Mouse (Mus musculus) small intestine, adult 2 months (tissue): ENCODE measurements around the gene Foxp1. TPM values are rescaled to one million over a fixed set of nuclear protein-coding genes. Genes with fewer than 3 reads are reported as not detected.
A peak's percentile ranks its signal among the peaks of the same experiment; 100 is the strongest.

Source experiments
- H3K27ac ChIP-seq: fragments of 200-500 bp; 2 replicates; pipeline ENCODE4 v1.5.1; 2012; ENCODE audit warnings: low read depth, low read length, control low read depth, inconsistent platforms; ENCODE audit not compliant: insufficient read depth
- H3K27me3 ChIP-seq: fragments of 200-500 bp; 2 replicates; pipeline ENCODE4 v1.6.1; 2012; ENCODE audit warnings: mild to moderate bottlenecking, moderate library complexity, low read length, inconsistent platforms; ENCODE audit not compliant: control insufficient read depth, insufficient read depth
- H3K36me3 ChIP-seq: fragments of 200-500 bp; 2 replicates; pipeline ENCODE4 v1.6.1; 2012; ENCODE audit warnings: mild to moderate bottlenecking, low read length, control low read depth, inconsistent platforms; ENCODE audit not compliant: control insufficient read depth, insufficient read depth
- H3K4me1 ChIP-seq: fragments of 200-500 bp; 2 replicates; pipeline ENCODE4 v1.6.1; 2012; ENCODE audit warnings: low read length, inconsistent platforms, mixed read lengths; ENCODE audit not compliant: control insufficient read depth, insufficient read depth, insufficient read length
- H3K4me3 ChIP-seq: fragments of 200-500 bp; 2 replicates; pipeline ENCODE4 v1.5.1; 2012; ENCODE audit warnings: low read depth, mild to moderate bottlenecking, control low read depth, inconsistent platforms, low read length, moderate library complexity
- CTCF ChIP-seq: fragments of 200-500 bp; IDR thresholded peaks from 2 replicates; pipeline ENCODE4 v1.5.1; 2012; ENCODE audit warnings: low read depth, mild to moderate bottlenecking, control low read depth, inconsistent platforms, low read length, moderate library complexity, mixed read lengths; ENCODE audit not compliant: insufficient replicate concordance, insufficient read length; ENCODE audit errors: extremely low read depth
- POLR2A ChIP-seq: fragments of 200-500 bp; IDR thresholded peaks from 2 replicates; pipeline ENCODE4 v1.6.1; 2012; ENCODE audit warnings: low read depth, mild to moderate bottlenecking, control low read depth, inconsistent platforms, low read length, moderate library complexity
- WGBS: fragments of 180-500 bp; shearing (Covaris S2); methylation state at CpG from one replicate; pipeline ENCODE4 v1.1.7; 2018; 5-methylcytosine and 5-hydroxymethylcytosine counted together
- polyA plus RNA-seq: library from polyadenylated mRNA; depleted of rRNA; stranded (reverse); fragments of >200 nt; gene quantifications from 2 replicates; pipeline ENCODE4 v1.2.3, GENCODE M21; 2012

Gene Foxp1
- polyA plus RNA-seq, 1 experiment, result 52.2 TPM

DNA sequence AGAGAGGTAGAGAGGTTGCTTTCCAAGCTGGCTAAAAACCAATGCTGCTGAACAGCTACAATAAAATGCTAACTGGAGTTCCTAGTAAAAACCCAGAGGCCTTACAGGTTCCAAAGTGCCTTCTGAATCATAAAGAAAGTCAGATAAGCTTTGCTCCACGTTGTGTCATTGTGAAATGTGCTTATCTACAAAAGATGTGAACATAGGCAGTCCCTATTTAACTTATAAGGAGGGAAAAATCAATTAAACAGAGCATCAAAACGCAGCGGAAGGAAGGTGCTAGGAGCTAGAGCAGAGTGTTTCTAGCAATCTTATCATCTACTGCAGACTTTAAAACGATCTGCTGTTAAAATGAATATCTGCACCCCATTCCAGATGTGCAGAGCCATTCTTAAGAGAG lies 416.5 kb downstream of the Foxp1 start:
- peaks cover 35% of the 10 kb centered on the region for H3K4me1 ChIP-seq
- peak overlapping the region; percentile 60 for H3K27ac ChIP-seq
- 25% methylated on average over 4 of the region's 4 CpGs for WGBS
- H3K27me3 ChIP-seq, result no peaks in the 10 kb centered on the region
- no peak overlapping the region for H3K4me3 ChIP-seq
- H3K36me3 ChIP-seq, result no peaks in the 10 kb centered on the region
- TF ChIP-seq POLR2A (no peak), CTCF (no peak)

DNA sequence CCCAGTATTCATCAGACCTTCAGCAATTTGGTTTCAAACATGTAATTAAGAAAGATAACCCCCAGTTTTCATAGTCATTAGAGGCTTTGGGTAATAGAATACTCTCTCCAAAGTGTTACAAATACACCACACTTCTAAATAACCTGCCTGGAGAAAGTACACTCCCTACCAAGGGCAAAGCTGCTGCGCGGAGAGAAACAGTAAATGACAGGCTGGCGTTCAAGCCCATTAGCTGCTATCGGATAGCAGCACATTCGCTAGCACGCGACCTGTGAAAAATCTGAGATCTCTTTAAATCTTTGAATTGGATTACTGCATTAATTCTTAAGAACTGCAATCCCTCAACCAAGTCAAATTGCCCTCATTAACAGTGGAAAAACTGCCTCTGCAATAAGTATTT lies 418.1 kb downstream of the Foxp1 start:
- 83% methylated on average over 7 of the region's 7 CpGs for WGBS
- no peak overlapping the region for H3K4me3 ChIP-seq
- H3K27ac ChIP-seq, result no peak overlapping the region
- H3K36me3 ChIP-seq, result no peaks in the 10 kb centered on the region
- TF ChIP-seq POLR2A, result no peak
- TF ChIP-seq CTCF, result no peak
- no peaks in the 10 kb centered on the region for H3K27me3 ChIP-seq
- peaks cover 34% of the 10 kb centered on the region for H3K4me1 ChIP-seq

DNA sequence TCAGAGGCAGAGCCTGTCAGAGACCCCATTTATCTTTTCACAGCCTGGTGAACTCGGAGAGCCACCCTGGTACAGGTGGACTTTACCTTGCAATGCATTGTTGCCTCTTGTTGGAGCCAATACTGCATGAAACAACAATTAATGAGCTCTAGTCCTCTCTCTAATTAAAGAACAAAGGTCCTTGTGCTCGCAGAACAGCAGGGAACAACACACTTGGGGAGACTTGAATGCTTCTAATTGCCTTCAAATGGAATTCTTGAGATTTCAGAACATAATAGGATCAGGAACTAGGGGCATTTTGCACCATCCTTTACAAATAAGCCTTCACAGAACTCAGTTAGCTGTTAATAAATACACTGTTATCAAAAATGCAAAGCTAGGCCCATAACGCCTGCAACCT lies 418.6 kb downstream of the Foxp1 start:
- H3K27me3 ChIP-seq, result no peaks in the 10 kb centered on the region
- H3K4me1 ChIP-seq, result peaks cover 34% of the 10 kb centered on the region
- H3K4me3 ChIP-seq, result no peak overlapping the region
- TF ChIP-seq POLR2A (no peak), CTCF (no peak)
- H3K36me3 ChIP-seq, result no peaks in the 10 kb centered on the region
- peak overlapping the region; percentile 42; the same call in 1 of the 2 replicates for H3K27ac ChIP-seq
- WGBS, result 36% methylated on average over 3 of the region's 3 CpGs

DNA sequence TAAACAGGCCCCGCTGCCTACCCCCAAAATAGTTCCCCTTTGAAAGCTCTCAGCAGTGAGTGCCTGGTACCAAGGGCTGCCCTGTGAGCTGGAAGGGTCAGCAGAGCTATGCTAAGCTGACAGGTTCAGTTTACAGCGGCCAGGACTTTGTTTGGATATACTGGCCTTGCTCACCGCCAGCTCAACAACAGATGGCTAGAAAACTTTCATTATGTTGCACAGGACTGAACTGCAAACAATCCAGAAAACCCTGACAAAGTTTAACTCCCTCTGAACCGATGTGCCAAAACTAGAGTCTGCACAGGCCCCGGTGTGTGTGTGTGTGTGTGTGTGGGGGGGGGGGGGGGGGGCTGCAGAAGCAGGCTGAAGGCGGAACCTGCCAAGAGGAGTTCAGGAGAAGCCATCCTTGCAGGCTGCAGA lies 421.0 kb downstream of the Foxp1 start:
- no peaks in the 10 kb centered on the region for H3K27me3 ChIP-seq

DNA sequence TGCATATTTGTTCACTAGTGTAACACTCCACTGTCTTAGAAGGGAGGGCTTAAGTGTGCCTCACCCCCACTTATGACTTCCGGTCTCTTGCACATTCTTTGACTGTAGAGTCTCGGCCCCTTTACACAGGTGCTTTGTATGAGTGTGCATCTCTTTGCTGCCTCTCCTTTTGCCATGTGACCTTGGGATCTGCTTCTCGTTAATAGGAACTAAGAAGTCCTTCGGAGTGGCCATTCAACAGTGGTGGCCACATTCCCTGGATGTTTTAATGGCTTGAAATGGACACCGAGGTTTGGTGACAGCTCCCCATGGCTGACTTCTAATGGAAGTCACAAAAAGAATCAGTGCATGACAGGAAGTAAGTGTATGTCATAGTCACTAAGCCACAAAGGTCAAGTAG lies 422.2 kb downstream of the Foxp1 start:
- H3K4me3 ChIP-seq, result no peak overlapping the region
- no peak overlapping the region for H3K27ac ChIP-seq
- peaks cover 19% of the 10 kb centered on the region for H3K4me1 ChIP-seq
- H3K27me3 ChIP-seq, result no peaks in the 10 kb centered on the region
- 60% methylated on average over 5 of the region's 5 CpGs for WGBS
- H3K36me3 ChIP-seq, result no peaks in the 10 kb centered on the region
- no peak for TF ChIP-seq POLR2A
- no peak for TF ChIP-seq CTCF

More for the DNA sequence above, 421.0 kb downstream of the Foxp1 start:
- no peak for TF ChIP-seq POLR2A
- no peak for TF ChIP-seq CTCF
- H3K36me3 ChIP-seq, result no peaks in the 10 kb centered on the region
- no peak overlapping the region for H3K4me3 ChIP-seq
- H3K27ac ChIP-seq, result peak overlapping the region; percentile 65
- H3K4me1 ChIP-seq, result peaks cover 22% of the 10 kb centered on the region
- WGBS, result 13% methylated on average over 6 of the region's 6 CpGs

DNA sequence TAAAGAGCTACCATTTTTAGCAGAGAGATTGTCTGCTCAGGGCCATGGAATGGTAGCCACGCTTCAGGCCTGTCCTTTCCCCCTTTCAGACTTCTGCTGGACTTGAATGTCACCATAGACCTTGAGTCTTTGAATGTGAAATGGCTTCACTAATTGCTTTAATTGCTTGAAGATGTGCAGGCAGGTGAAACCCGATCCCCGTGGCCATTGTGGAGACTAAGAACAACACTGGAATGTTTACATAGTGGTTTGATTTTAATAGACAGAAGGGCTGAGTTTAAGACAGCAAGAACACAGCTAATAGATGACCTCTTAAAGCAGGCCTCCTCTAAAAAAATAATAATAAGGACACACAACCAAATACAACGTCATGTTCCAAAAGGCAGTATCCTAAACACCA lies 422.7 kb downstream of the Foxp1 start:
- Histone ChIP-seq H3K4me3 (no peak overlapping the region), H3K36me3 (no peaks in the 10 kb centered on the region), H3K27me3 (no peaks in the 10 kb centered on the region), H3K27ac (no peak overlapping the region), H3K4me1 (peaks cover 17% of the 10 kb centered on the region)
- WGBS, result 48% methylated on average over 4 of the region's 4 CpGs
- TF ChIP-seq CTCF (no peak), POLR2A (no peak)

DNA sequence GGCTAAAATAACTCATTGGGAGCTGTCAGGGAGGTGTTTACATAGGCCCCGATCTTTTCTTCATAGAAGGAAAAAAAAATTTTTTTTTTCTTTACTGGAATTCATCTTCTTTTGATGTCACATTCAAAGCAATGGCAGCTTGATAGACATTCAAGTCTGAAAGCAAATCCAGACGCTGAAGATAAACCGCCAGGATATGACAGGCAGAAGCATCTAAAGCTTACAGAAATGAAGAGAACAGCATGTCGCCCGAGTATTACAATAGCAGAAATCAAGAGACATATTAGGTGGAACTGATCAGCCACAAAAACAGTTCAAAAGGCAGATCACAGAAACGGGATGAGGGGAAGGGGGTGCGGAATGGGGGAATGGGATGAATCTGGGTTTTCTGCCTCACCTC lies 425.3 kb downstream of the Foxp1 start:
- Histone ChIP-seq H3K27me3 (no peaks in the 10 kb centered on the region), H3K36me3 (no peaks in the 10 kb centered on the region), H3K4me1 (peaks cover 10% of the 10 kb centered on the region; the same call in 1 of the 2 replicates), H3K4me3 (no peak overlapping the region), H3K27ac (no peak overlapping the region)
- WGBS, result 76% methylated on average over 7 of the region's 7 CpGs
- TF ChIP-seq POLR2A, result no peak
- TF ChIP-seq CTCF, result no peak
